Mouse (Mus musculus): ENCODE measurements at regions not wholly inside any gene's neighbourhood (a gene's known extent, or its start where the extent isn't known, plus 50 kb on each side); places are given as distances from the start of the nearest gene placed in this dataset.
A peak's percentile ranks its signal among the peaks of the same experiment; 100 is the strongest.

DNA sequence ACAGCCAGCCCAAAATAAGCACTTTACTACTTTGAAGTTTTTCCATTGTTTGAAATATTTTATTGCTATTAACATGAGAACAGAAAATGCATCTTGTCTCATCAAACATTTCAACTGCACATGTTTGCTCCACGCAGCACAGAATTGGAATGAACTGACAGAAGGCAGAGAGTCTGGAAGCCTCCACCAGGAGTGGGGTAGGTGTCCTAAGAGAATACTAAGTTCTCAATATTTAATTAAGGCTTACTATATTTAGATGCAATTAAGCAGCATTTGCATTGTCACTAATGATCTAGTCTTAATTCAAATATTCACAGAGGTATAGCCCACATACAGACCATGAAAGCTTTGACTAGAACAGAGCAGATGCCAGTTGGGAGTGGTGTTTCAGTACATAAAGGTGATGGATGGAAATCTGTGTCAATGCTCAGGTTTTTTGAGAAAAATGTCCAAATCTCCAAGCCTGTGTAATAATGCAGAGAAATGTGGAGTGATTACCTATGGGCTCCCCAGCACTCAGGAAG is 491.2 kb downstream of the Tm4sf1 start:
- no peak for DNase-seq (ENCODE audit: low spot score in 2 of 2)

GRCm38 (mm10) chr3:56793054-56793453 is 508.7 kb downstream of the Tm4sf1 start:
- no peak for DNase-seq (ENCODE audit: low spot score in 2 of 2)

GRCm38 (mm10) chr3:56789155-56789554 is 512.6 kb downstream of the Tm4sf1 start:
- DNase-seq (ENCODE audit: low spot score in 2 of 2), result no peak

DNA sequence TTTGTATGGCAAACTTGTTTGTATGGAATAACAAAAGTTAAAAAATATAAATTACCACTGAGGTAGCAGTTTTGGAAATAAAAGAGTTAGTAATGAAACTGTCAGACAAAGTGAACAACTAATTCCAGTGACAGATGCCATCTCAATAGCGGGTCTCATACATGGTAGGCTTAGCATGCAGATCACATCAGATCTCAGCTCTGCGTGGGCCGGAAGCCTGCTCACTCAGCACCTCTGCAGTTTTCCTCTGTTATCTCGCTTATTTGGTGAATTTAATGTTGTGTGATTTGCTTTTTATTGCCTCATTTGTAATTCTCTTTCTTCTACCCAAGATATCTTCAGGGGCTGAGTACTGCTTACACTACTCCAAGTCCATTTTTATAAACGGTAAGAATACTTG is 527.9 kb downstream of the Tm4sf1 start:
- DNase-seq (ENCODE audit: low spot score in 2 of 2), result no peak

DNA sequence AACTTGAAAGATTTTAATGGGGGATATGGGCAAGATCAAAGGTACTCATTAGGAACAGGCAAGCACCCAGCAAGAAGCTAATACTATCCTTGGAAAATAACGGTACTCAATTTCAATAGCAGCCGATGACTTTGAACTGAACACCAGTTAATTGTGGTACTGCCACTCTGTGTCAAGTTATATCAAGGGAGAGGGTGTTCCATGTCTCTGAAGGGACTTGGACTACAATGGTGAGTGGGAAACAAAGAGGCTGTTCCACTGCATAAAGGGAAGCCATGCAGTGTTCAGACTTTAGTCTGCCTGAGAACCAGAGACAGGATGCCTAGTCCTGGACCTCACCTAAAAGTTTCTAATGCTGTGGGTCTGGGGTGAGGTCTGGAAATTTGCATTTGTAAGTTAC is 531.6 kb downstream of the Tm4sf1 start:
- DNase-seq (ENCODE audit: low spot score in 2 of 2), result no peak

DNA sequence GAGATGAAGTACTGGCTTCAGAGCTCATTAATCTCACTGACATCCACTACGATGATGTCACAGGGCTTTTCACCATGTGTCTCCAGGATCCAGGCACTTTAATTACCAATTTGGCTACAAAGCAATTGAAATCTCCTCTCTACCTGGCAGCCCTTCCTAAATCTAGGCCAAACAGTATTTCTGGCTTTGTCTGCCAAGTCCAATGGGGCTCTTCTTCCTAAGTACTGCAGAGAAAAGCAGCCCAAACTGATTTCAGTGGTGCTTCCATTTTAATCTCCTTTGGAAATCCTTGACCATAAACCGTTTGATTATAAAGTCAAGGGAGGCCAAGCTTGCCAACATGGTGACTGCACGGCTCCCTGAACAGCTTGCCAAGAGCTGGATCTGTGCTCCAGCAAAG is 534.7 kb downstream of the Tm4sf1 start:
- DNase-seq (ENCODE audit: low spot score in 2 of 2), result no peak

- DNase-seq (ENCODE audit: low spot score in 2 of 2), result no peak
Measured at GRCm38 (mm10) chr3:56764336-56764735, 537.5 kb downstream of the Tm4sf1 start.

DNA sequence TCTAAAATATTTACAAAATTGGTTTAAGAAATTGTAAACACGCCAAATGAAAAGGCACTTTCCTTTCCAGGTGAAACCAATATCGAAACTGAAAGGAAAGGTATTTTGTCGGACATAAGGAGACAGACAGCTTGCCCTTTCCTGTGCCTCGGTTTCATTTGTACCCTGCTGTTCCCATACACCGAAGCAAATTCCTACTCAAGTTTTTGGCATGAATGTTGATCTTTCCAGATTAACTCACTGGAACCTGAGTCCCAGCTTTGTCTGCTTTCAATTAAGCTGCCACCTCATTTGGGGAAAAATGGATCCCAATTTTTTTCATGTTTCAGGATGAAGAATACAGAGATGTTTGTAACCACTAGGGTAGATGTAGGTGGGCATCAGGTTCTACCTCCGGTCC is 537.9 kb downstream of the Tm4sf1 start:
- DNase-seq (ENCODE audit: low spot score in 2 of 2), result no peak

- no peak for DNase-seq (ENCODE audit: low spot score in 2 of 2)
Measured at GRCm38 (mm10) chr3:56753654-56754053, 548.1 kb downstream of the Tm4sf1 start.

- DNase-seq (ENCODE audit: low spot score in 2 of 2), result no peak
Measured at GRCm38 (mm10) chr3:56751926-56752325, 549.9 kb downstream of the Tm4sf1 start.

DNA sequence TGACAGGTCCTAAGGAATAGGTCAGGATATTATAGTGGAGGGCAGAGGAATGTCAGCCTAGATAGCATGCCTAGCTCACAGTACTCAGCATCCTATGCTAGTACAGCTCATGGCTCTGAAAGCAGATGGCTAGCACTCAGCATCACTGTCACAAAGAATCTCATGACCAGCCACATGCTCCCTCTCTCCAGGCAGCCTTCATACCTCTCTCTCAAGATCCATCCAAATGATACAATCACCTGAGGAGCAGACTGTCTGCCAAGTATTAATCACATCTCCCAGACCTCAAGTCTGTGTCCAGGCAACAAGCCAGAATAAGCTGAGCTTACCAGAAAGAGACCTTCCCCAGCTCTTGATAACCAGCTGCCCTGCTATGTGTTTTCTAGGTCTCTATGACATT is 557.4 kb upstream of the Nbea start:
- no peak for DNase-seq (ENCODE audit: low spot score in 2 of 2)

- no peak for DNase-seq (ENCODE audit: low spot score in 2 of 2)
Measured at GRCm38 (mm10) chr3:56739451-56739850, 556.0 kb upstream of the Nbea start.

- DNase-seq (ENCODE audit: low spot score in 2 of 2), result peak in 1 of 2 experiments; percentile 2
Measured at GRCm38 (mm10) chr3:56730849-56731248, 547.3 kb upstream of the Nbea start.

GRCm38 (mm10) chr3:56724991-56725390 is 541.5 kb upstream of the Nbea start:
- DNase-seq (ENCODE audit: low spot score in 2 of 2), result no peak

GRCm38 (mm10) chr3:56708260-56708659 is 524.8 kb upstream of the Nbea start:
- DNase-seq (ENCODE audit: low spot score in 2 of 2), result no peak

GRCm38 (mm10) chr3:56707312-56707711 is 523.8 kb upstream of the Nbea start:
- DNase-seq (ENCODE audit: low spot score in 2 of 2), result no peak

DNA sequence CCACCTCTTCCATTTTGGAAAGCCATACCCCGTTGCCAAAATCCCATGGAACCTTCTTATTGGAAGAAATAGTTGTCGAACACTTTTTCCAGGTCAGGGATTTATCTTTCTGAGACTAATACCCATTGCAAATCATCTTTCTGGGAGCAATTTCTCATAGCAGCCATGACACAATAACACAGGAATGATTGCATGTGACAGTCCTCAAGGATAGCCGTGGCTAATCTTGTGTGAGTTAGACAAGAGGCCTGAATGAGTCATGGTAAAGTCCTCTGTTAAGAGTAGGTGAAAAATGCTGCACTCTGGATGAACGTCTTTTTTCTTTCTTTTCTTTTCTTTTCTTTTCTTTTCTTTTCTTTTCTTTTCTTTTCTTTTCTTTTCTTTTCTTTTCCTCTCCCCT is 522.5 kb upstream of the Nbea start:
- no peak for DNase-seq (ENCODE audit: low spot score in 2 of 2)

DNA sequence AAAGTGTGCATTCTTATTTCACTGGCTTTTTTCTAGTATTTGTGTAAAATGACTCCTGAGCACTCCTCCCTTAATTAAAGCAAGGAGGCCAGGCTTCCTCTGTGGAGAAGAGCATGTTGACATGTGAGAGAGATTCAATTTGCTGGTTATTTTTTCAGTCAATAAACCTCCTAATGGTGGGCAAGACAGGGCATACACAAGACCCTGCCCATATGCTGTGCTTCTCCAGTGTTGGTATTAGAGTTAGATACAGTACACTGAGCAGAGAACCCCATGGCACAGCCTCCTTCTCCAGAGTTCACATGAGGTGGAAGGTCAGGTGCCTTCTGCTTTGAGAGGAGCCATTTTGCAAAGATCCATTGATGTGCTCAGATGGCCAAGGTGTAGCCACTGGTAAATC is 515.4 kb upstream of the Nbea start:
- no peak for DNase-seq (ENCODE audit: low spot score in 2 of 2)

GRCm38 (mm10) chr3:56698248-56698647 is 514.7 kb upstream of the Nbea start:
- peak; percentile 14 to 32 for DNase-seq (ENCODE audit: low spot score in 2 of 2)

DNA sequence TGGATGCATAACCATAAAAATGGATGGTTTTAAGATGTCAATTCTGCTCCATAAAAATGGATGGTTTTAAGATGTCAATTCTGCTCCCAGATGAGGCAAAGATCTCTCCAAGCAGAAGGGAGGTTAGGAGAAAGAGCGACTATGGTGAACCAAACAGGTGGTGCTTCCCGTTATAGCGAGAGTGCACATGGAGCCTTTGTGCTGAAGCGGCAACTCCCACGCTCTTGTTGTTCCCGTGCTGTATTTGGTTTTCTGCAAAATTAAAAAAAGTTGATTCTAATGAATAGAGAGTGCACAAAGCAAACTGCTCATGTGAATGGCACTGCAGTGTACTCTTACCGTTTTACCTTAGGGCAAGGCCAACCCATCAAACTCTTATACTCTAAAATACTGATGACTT is 497.5 kb upstream of the Nbea start:
- no peak for DNase-seq (ENCODE audit: low spot score in 2 of 2)

- DNase-seq (ENCODE audit: low spot score in 2 of 2), result no peak
Measured at GRCm38 (mm10) chr3:56668829-56669228, 485.3 kb upstream of the Nbea start.

- DNase-seq (ENCODE audit: low spot score in 2 of 2), result no peak
Measured at GRCm38 (mm10) chr3:56660594-56660993, 477.1 kb upstream of the Nbea start.

GRCm38 (mm10) chr3:56647313-56647712 is 463.8 kb upstream of the Nbea start:
- DNase-seq (ENCODE audit: low spot score in 2 of 2), result peak in 1 of 2 experiments; percentile 2

All from left cerebral cortex, adult 18-20 months (tissue).